In genomic region chr5:121926543-121926814, GRCm38 (mm10) we compare ENCODE assay signal across 11 mouse cellular contexts.
DNase-seq lines count a peak whose midpoint lies in the region; ATAC-seq and TF ChIP-seq lines count a peak whose summit lies in the region.
"Had no signal": no experiment of that assay in that cellular context is flagged by ENCODE, and none has a peak within 500 bp of the region (broad histone marks: within the 10 kb centered on the region; RNA-seq: fewer than 3 reads in every experiment).

No protein-coding gene starts in this region.

- no peak overlapping the region for H3K4me3 ChIP-seq in hindbrain, embryonic 10.5 days
- no peak overlapping the region for H3K4me3 ChIP-seq in hindbrain, postnatal 0 days (ENCODE audit: low read length)
- H3K4me3 ChIP-seq in thymus, adult 2 months (ENCODE audit: control insufficient read depth, insufficient read depth, low read length): no peak overlapping the region
- no peak overlapping the region for H3K4me3 ChIP-seq in hindbrain, embryonic 13.5 days
- no peak overlapping the region for H3K4me3 ChIP-seq in gastrocnemius, adult 2 months
- H3K4me3 ChIP-seq in heart, embryonic 10.5 days: no peak overlapping the region

- no peak for TF ChIP-seq CTCF in hindbrain, postnatal 0 days (IDR thresholded peaks at IDR 0.05; ENCODE audit: low read depth)
- no peak for TF ChIP-seq CTCF in thymus, adult 2 months (IDR thresholded peaks at IDR 0.05; ENCODE audit: borderline replicate concordance, control insufficient read depth, extremely low read depth, insufficient read depth, low read length, poor library complexity)
- TF ChIP-seq CTCF in gastrocnemius, adult 2 months (IDR thresholded peaks at IDR 0.05): no peak

- no peak for TF ChIP-seq POLR2A in thymus, adult 2 months (IDR thresholded peaks at IDR 0.05; ENCODE audit: control insufficient read depth, extremely low read depth, insufficient read depth, low read length, poor library complexity)

- H3K27ac ChIP-seq in hindbrain, embryonic 10.5 days: 0 out of 2 replicates have a peak overlapping the region, but pooled peaks have one; percentile 40
- no peak overlapping the region for H3K27ac ChIP-seq in hindbrain, postnatal 0 days
- no peak overlapping the region for H3K27ac ChIP-seq in thymus, adult 2 months (ENCODE audit: control insufficient read depth, insufficient read depth, low read length)
- peak overlapping the region; percentile 81 for H3K27ac ChIP-seq in hindbrain, embryonic 13.5 days
- H3K27ac ChIP-seq in gastrocnemius, adult 2 months: no peak overlapping the region
- H3K27ac ChIP-seq in heart, embryonic 10.5 days: no peak overlapping the region
- H3K27ac ChIP-seq: macrophage had no signal

- H3K9ac ChIP-seq in hindbrain, postnatal 0 days (replicated peaks; ENCODE audit: low read length): no peak overlapping the region
- no peak overlapping the region for H3K9ac ChIP-seq in hindbrain, embryonic 13.5 days

- no peak for DNase-seq in hindbrain, embryonic 10.5 days (ENCODE audit: low spot score)
- DNase-seq in hindbrain, postnatal 0 days (ENCODE audit: low spot score): no peak
- peak; percentile 9 for DNase-seq in thymus, postnatal 14 days
- no peak for DNase-seq in thymus, adult 2 months
- DNase-seq in layer of hippocampus, adult 8-10 months (ENCODE audit: low spot score in 2 of 2): no peak
- no peak for DNase-seq in gastrocnemius, adult 2 months
- no peak for DNase-seq in heart, embryonic 10.5 days (ENCODE audit: low spot score)
- DNase-seq: adrenal gland, postnatal 25 days; cerebellum, postnatal 25 days had no signal

- intact Hi-C loops in gastrocnemius, adult 2 months (cut with DNase I): no loop called here

- WGBS in hindbrain, embryonic 10.5 days: 9% methylated on average over 2 of the region's 2 CpGs
- WGBS in hindbrain, postnatal 0 days: 37% methylated on average over 2 of the region's 2 CpGs
- 37% methylated on average over 2 of the region's 2 CpGs for WGBS in thymus, adult 2 months
- 13% methylated on average over 2 of the region's 2 CpGs for WGBS in hindbrain, embryonic 13.5 days
- WGBS in heart, embryonic 10.5 days: 4% methylated on average over 2 of the region's 2 CpGs

- no peak for ATAC-seq in hindbrain, postnatal 0 days
- ATAC-seq in hindbrain, embryonic 13.5 days (ENCODE audit: low FRiP score): no peak

- H3K36me3 ChIP-seq in hindbrain, embryonic 10.5 days: no peaks in the 10 kb centered on the region
- H3K36me3 ChIP-seq in hindbrain, postnatal 0 days (ENCODE audit: insufficient read depth, low read length): no peaks in the 10 kb centered on the region
- H3K36me3 ChIP-seq in thymus, adult 2 months (ENCODE audit: control insufficient read depth, insufficient read depth, low read length): no peaks in the 10 kb centered on the region
- H3K36me3 ChIP-seq in hindbrain, embryonic 13.5 days: no peaks in the 10 kb centered on the region
- no peaks in the 10 kb centered on the region for H3K36me3 ChIP-seq in heart, embryonic 10.5 days

- peaks cover 64% of the 10 kb centered on the region for H3K4me1 ChIP-seq in hindbrain, embryonic 10.5 days (replicated peaks)
- peaks cover 16% of the 10 kb centered on the region for H3K4me1 ChIP-seq in hindbrain, postnatal 0 days (ENCODE audit: insufficient read depth, low read length)
- H3K4me1 ChIP-seq in thymus, adult 2 months (replicated peaks; ENCODE audit: control insufficient read depth, insufficient read depth, low read length): no peaks in the 10 kb centered on the region
- peaks cover 83% of the 10 kb centered on the region for H3K4me1 ChIP-seq in hindbrain, embryonic 13.5 days (replicated peaks)
- peaks cover 27% of the 10 kb centered on the region for H3K4me1 ChIP-seq in heart, embryonic 10.5 days

- peaks cover 67% of the 10 kb centered on the region for H3K27me3 ChIP-seq in hindbrain, embryonic 10.5 days (ENCODE audit: insufficient read depth, poor library complexity, severe bottlenecking)
- no peaks in the 10 kb centered on the region for H3K27me3 ChIP-seq in hindbrain, postnatal 0 days (ENCODE audit: insufficient read depth, low read length)
- H3K27me3 ChIP-seq in thymus, adult 2 months (ENCODE audit: control insufficient read depth, insufficient read depth, low read length): peaks cover 2% of the 10 kb centered on the region; the same call in 1 of the 2 replicates
- peaks cover 17% of the 10 kb centered on the region; the same call in 1 of the 2 replicates for H3K27me3 ChIP-seq in hindbrain, embryonic 13.5 days
- H3K27me3 ChIP-seq in heart, embryonic 10.5 days (ENCODE audit: insufficient read depth, poor library complexity, severe bottlenecking): peaks cover 61% of the 10 kb centered on the region

- no peaks in the 10 kb centered on the region for H3K9me3 ChIP-seq in hindbrain, embryonic 10.5 days
- no peaks in the 10 kb centered on the region for H3K9me3 ChIP-seq in hindbrain, postnatal 0 days (ENCODE audit: low read length)
- H3K9me3 ChIP-seq in hindbrain, embryonic 13.5 days: no peaks in the 10 kb centered on the region
- no peaks in the 10 kb centered on the region for H3K9me3 ChIP-seq in heart, embryonic 10.5 days

- no peak overlapping the region for H3K4me2 ChIP-seq in hindbrain, postnatal 0 days (ENCODE audit: low read depth, low read length)
- peak overlapping the region; percentile 53; the same call in 1 of the 2 replicates for H3K4me2 ChIP-seq in hindbrain, embryonic 13.5 days

Comparison
In these comparisons a context has a peak if more than half of its experiments do, and no peak if none do; other contexts are left out.
1. H3K27ac ChIP-seq: peak in hindbrain, embryonic 10.5 days (single experiment) and hindbrain, embryonic 13.5 days (single experiment); none in hindbrain, postnatal 0 days (single experiment), thymus, adult 2 months (single experiment), gastrocnemius, adult 2 months (single experiment) and heart, embryonic 10.5 days (single experiment).